ENCODE assay signal across 8 mouse cellular contexts in the genomic region with DNA sequence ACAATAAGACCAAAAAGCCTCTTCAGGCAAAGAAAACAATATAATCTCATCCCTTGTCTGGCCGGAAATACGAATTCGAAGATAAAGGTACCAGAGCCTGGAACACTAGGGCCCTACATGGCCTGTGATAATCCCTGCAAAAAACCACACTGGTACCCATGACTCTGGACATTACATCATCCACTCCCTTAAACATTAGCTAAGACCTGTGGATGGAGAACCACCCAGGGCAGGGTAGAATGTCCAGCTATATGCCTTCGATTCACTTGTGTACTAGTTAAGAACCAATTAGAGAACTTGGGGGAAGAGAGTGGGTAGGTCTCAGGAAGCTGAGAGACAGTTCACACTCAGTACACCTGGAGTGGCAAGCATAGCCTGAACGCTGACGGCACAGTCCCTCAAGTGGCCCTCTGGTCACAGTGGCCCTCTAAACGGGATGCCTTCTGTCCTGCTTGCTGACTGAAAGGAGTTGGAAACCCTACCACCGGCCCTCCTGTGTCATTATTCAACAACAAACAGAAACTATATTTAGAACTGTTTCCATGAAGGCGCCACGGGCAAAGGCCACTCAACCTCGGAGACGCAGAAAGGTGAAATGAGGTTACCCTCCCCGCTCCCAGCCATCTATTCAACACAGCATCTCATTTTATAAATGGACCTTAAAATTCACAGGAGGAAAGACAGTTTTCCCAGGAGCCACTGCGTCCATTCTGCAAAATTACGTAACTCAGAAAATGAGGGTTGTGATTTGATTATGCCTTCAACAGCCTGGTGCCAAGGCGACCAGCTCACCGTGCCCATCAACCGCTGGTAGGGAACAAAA.
DNase-seq lines count a peak whose midpoint lies in the region; ATAC-seq and TF ChIP-seq lines count a peak whose summit lies in the region.

No protein-coding gene starts in this region.

- no peaks in the 10 kb centered on the region for H3K36me3 ChIP-seq in stomach, embryonic 14.5 days (ENCODE audit: control insufficient read depth, insufficient read depth, low read length)
- no peaks in the 10 kb centered on the region for H3K36me3 ChIP-seq in stomach, postnatal 0 days (ENCODE audit: control insufficient read depth, insufficient read depth, low read length)
- H3K36me3 ChIP-seq in thymus, adult 2 months (ENCODE audit: control insufficient read depth, insufficient read depth, low read length), result no peaks in the 10 kb centered on the region

- TF ChIP-seq POLR2A in cerebellum, adult 2 months (IDR thresholded peaks at IDR 0.05; ENCODE audit: borderline replicate concordance, insufficient read depth, low read length), result no peak
- TF ChIP-seq POLR2A in thymus, adult 2 months (IDR thresholded peaks at IDR 0.05; ENCODE audit: control insufficient read depth, extremely low read depth, insufficient read depth, low read length, poor library complexity), result no peak

- 0 out of 2 replicates have a peak, but pooled peaks have one; percentile 67 for ATAC-seq in stomach, embryonic 14.5 days (ENCODE audit: insufficient number of reproducible peaks, insufficient read depth, low FRiP score, low read depth)
- no peak for ATAC-seq in stomach, postnatal 0 days (ENCODE audit: low FRiP score, low TSS enrichment)

- no peak overlapping the region for H3K4me2 ChIP-seq in stomach, embryonic 14.5 days (replicated peaks; ENCODE audit: low read depth, low read length)
- H3K4me2 ChIP-seq in stomach, postnatal 0 days (replicated peaks; ENCODE audit: low read depth), result no peak overlapping the region

- 68% methylated on average over 18 of the region's 18 CpGs for WGBS in cerebellum, adult 2 months
- WGBS in stomach, embryonic 14.5 days, result 75% methylated on average over 18 of the region's 18 CpGs
- 67% methylated on average over 18 of the region's 18 CpGs for WGBS in stomach, postnatal 0 days
- 91% methylated on average over 18 of the region's 18 CpGs for WGBS in thymus, adult 2 months

- H3K9ac ChIP-seq in stomach, embryonic 14.5 days (replicated peaks; ENCODE audit: low read depth, low read length), result no peak overlapping the region
- no peak overlapping the region for H3K9ac ChIP-seq in stomach, postnatal 0 days (ENCODE audit: low read length)

- no peak overlapping the region for H3K4me3 ChIP-seq in cerebellum, adult 2 months (replicated peaks; ENCODE audit: insufficient read depth, low read depth, low read length)
- no peak overlapping the region for H3K4me3 ChIP-seq in stomach, embryonic 14.5 days (ENCODE audit: low read depth, low read length)
- H3K4me3 ChIP-seq in stomach, postnatal 0 days (ENCODE audit: low read depth, low read length), result no peak overlapping the region
- H3K4me3 ChIP-seq in thymus, adult 2 months (ENCODE audit: control insufficient read depth, insufficient read depth, low read length), result no peak overlapping the region

- H3K4me1 ChIP-seq in cerebellum, adult 2 months (ENCODE audit: control insufficient read depth, insufficient read depth, low read length), result peaks cover 12% of the 10 kb centered on the region
- H3K4me1 ChIP-seq in stomach, embryonic 14.5 days (ENCODE audit: control insufficient read depth, insufficient read depth, low read length), result peaks cover 5% of the 10 kb centered on the region; the same call in 1 of the 2 replicates
- H3K4me1 ChIP-seq in stomach, postnatal 0 days (replicated peaks; ENCODE audit: control insufficient read depth, insufficient read depth), result no peaks in the 10 kb centered on the region
- H3K4me1 ChIP-seq in thymus, adult 2 months (replicated peaks; ENCODE audit: control insufficient read depth, insufficient read depth, low read length), result no peaks in the 10 kb centered on the region

- no peak for TF ChIP-seq CTCF in cerebellum, adult 2 months (IDR thresholded peaks at IDR 0.05; ENCODE audit: borderline replicate concordance, insufficient read depth, low read depth, low read length)
- TF ChIP-seq CTCF in stomach, postnatal 0 days (IDR thresholded peaks at IDR 0.05; ENCODE audit: low read depth), result no peak
- no peak for TF ChIP-seq CTCF in thymus, adult 2 months (IDR thresholded peaks at IDR 0.05; ENCODE audit: borderline replicate concordance, control insufficient read depth, extremely low read depth, insufficient read depth, low read length, poor library complexity)

- peak in 1 of 2 experiments; percentile 44 for DNase-seq in cerebellum, adult 2 months
- DNase-seq in cerebellum, adult 11 months, result no peak
- no peak for DNase-seq in stomach, postnatal 0 days (ENCODE audit: low spot score)
- peak; percentile 21 to 46 for DNase-seq in kidney, postnatal 4 days
- DNase-seq in thymus, adult 2 months, result no peak
- DNase-seq in cerebellum, postnatal 36 days, result no peak
- no peak for DNase-seq in thymus, postnatal 36 days

- no peaks in the 10 kb centered on the region for H3K9me3 ChIP-seq in stomach, embryonic 14.5 days (ENCODE audit: control insufficient read depth, low read depth, low read length)
- no peaks in the 10 kb centered on the region for H3K9me3 ChIP-seq in stomach, postnatal 0 days (ENCODE audit: control insufficient read depth, low read length)

- peak overlapping the region; percentile 57; the same call in 1 of the 2 replicates for H3K27ac ChIP-seq in cerebellum, adult 2 months (ENCODE audit: insufficient read depth, low read length)
- peak overlapping the region; percentile 33; the same call in 1 of the 2 replicates for H3K27ac ChIP-seq in stomach, embryonic 14.5 days (ENCODE audit: low read length)
- no peak overlapping the region for H3K27ac ChIP-seq in stomach, postnatal 0 days (replicated peaks)
- H3K27ac ChIP-seq in thymus, adult 2 months (ENCODE audit: control insufficient read depth, insufficient read depth, low read length), result no peak overlapping the region

- TF ChIP-seq EP300 in stomach, postnatal 0 days (optimal IDR thresholded peaks at IDR 0.05), result no peak

- H3K27me3 ChIP-seq in cerebellum, adult 2 months (ENCODE audit: control insufficient read depth, insufficient read depth, low read length), result no peaks in the 10 kb centered on the region
- no peaks in the 10 kb centered on the region for H3K27me3 ChIP-seq in stomach, embryonic 14.5 days (ENCODE audit: control insufficient read depth, insufficient read depth, low read length)
- H3K27me3 ChIP-seq in stomach, postnatal 0 days (ENCODE audit: control insufficient read depth, insufficient read depth, low read length), result no peaks in the 10 kb centered on the region
- H3K27me3 ChIP-seq in thymus, adult 2 months (ENCODE audit: control insufficient read depth, insufficient read depth, low read length), result no peaks in the 10 kb centered on the region

Comparison
In these comparisons a context has a peak if more than half of its experiments do, and no peak if none do; other contexts are left out.
1. H3K27ac ChIP-seq: peak in cerebellum, adult 2 months (single experiment) and stomach, embryonic 14.5 days (single experiment); none in stomach, postnatal 0 days (single experiment) and thymus, adult 2 months (single experiment).
2. DNase-seq: peak in kidney, postnatal 4 days (2 of 2); none in cerebellum, adult 11 months (single experiment), stomach, postnatal 0 days (single experiment), thymus, adult 2 months (single experiment), cerebellum, postnatal 36 days (0 of 2) and thymus, postnatal 36 days (0 of 2).